Mouse (Mus musculus) lung, embryonic 15.5 days (tissue): Measurements from ENCODE around the gene Gm5926. TPM values are rescaled to one million over a fixed set of nuclear protein-coding genes. Genes with fewer than 3 reads are reported as not detected.
"Not testable (repeated sequence)": the region's sequence is repeated elsewhere in the genome, so short reads cannot be mapped to it uniquely, and the experiment has no call there.

Experiments used
- ATAC-seq: fragments of 200-750 bp; cut with Nextera tagmentation; 2 replicates; pipeline ENCODE4 v1.8.0; 2017; ENCODE audit warnings: moderate number of reproducible peaks, borderline replicate concordance; ENCODE audit not compliant: low FRiP score, low TSS enrichment; ENCODE audit errors: extremely low read depth
- H3K27ac ChIP-seq: fragments of 300-500 bp; sonication (generic); 2 replicates; pipeline ENCODE4 v1.5.1; 2015; ENCODE audit warnings: moderate library complexity, mild to moderate bottlenecking, inconsistent platforms
- H3K27me3 ChIP-seq: fragments of 300-500 bp; sonication (generic); 2 replicates; pipeline ENCODE4 v1.6.1; 2015; ENCODE audit warnings: inconsistent platforms
- H3K36me3 ChIP-seq: fragments of 300-500 bp; sonication (generic); 2 replicates; pipeline ENCODE4 v1.6.1; 2015; ENCODE audit warnings: inconsistent platforms
- H3K4me1 ChIP-seq: fragments of 300-500 bp; sonication (generic); 2 replicates; pipeline ENCODE4 v1.6.1; 2015; ENCODE audit warnings: inconsistent platforms
- H3K4me2 ChIP-seq: fragments of 300-500 bp; sonication (generic); 2 replicates; pipeline ENCODE4 v1.6.1; 2015; ENCODE audit warnings: inconsistent platforms, mild to moderate bottlenecking, moderate library complexity
- H3K4me3 ChIP-seq: fragments of 300-500 bp; sonication (generic); 2 replicates; pipeline ENCODE4 v1.5.1; 2015; ENCODE audit warnings: mild to moderate bottlenecking, inconsistent platforms
- H3K9ac ChIP-seq: fragments of 300-500 bp; sonication (generic); 2 replicates; pipeline ENCODE4 v1.6.1; 2015; ENCODE audit warnings: inconsistent platforms
- H3K9me3 ChIP-seq: fragments of 300-500 bp; sonication (generic); 2 replicates; pipeline ENCODE4 v1.6.1; 2016; ENCODE audit warnings: inconsistent platforms
- WGBS: fragments of 180-500 bp; shearing (Covaris S2); methylation state at CpG from one replicate; pipeline ENCODE4 v1.1.7; 2015; 5-methylcytosine and 5-hydroxymethylcytosine counted together
- polyA plus RNA-seq: library from polyadenylated mRNA; unstranded; fragments of >200 nt; fragmentation: Nextera tagmentation; extraction: Ambion mirVana; gene quantifications from 2 replicates; pipeline ENCODE4 v1.2.1, GENCODE M21; 2015

Gene Gm5926
- not detected in 2 replicates for polyA plus RNA-seq

DNA sequence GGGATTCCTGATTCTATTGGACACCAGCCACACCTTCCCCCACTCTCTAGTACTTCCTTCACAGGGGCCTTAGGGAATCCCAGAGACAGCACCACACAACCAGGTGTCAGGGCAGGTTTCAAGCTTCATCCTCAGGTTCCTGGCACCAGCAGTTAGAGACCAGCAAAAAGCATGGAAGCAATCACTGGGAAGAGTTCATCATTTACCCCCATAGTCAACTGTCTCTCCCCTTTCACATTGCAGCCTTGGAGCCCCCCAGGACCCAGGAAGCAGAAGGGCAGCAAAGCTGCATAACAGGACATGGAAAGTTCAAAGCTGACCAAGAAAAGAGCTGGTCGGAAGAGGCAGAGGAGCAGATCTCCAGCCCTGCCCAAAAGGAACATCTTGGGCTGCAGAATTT, at the start of gene Gm5926:
TSS of gene Gm5926 (plus strand) at position 301 of the 400 bp plus-strand sequence.
- H3K4me1 ChIP-seq, H3K9ac ChIP-seq, H3K4me2 ChIP-seq, H3K27ac ChIP-seq, H3K27me3 ChIP-seq, H3K4me3 ChIP-seq, H3K9me3 ChIP-seq, ATAC-seq, H3K36me3 ChIP-seq: not testable (repeated sequence)
- WGBS: no CpG with 5 or more reads among the region's 1 CpGs

GRCm38 (mm10) chrX:32601008-32601407, 49.5 kb upstream of the Gm5926 start:
- 94% methylated on average over 1 of the region's 2 CpGs for WGBS
- not testable (repeated sequence) for H3K9me3 ChIP-seq, H3K27me3 ChIP-seq, H3K9ac ChIP-seq, H3K27ac ChIP-seq, H3K4me2 ChIP-seq, H3K36me3 ChIP-seq, H3K4me3 ChIP-seq, H3K4me1 ChIP-seq, ATAC-seq

DNA sequence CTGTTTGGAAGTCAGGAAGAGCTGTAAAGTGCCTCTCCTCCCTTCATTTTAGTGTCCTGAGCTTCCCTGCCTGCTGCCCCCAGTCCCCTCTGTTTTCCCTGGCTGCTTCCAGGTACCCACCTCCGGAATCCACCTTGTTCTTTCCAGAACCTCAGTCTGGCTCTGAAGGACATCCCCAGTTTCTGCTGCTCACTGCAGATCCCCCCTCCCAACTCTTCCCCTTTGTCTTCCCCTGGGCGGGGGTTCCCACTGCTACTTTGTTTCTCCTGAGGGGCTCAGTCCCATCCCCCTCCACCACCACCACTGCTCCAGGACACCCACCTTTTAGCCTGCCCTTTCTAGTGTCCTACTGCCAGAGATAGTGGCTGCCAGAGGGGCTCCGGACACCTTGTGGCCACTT, 49.1 kb upstream of the Gm5926 start:
- not testable (repeated sequence) for H3K9ac ChIP-seq, H3K9me3 ChIP-seq, ATAC-seq, H3K4me2 ChIP-seq, H3K27ac ChIP-seq, H3K36me3 ChIP-seq, H3K27me3 ChIP-seq, H3K4me1 ChIP-seq, H3K4me3 ChIP-seq
- WGBS: 67% methylated on average over 3 of the region's 3 CpGs

Other genes starting within 250 kb of the Gm5926 start
- gene Btbd35f1, start 90.7 kb upstream of the Gm5926 start, polyA plus RNA-seq: not detected in 2 replicates
- not detected in 2 replicates for gene Btbd35f21, start 75.4 kb downstream of the Gm5926 start, polyA plus RNA-seq
- gene Btbd35f30, start 243.9 kb downstream of the Gm5926 start, polyA plus RNA-seq: not detected in 2 replicates